Mouse (Mus musculus): Measurements from ENCODE around the gene Vmn1r55. TPM values are rescaled to one million over a fixed set of nuclear protein-coding genes. Genes with fewer than 3 reads are reported as not detected.

Gene Vmn1r55
- polyA plus RNA-seq, 1 experiment = not detected

GRCm38 (mm10) chr7:5098769-5099168, 50.7 kb downstream of the Vmn1r55 start:
- no peak for TF ChIP-seq CTCF (IDR thresholded peaks at IDR 0.05; ENCODE audit: control insufficient read depth, insufficient read depth, insufficient read length)
- TF ChIP-seq FOSL1 (IDR thresholded peaks at IDR 0.05; ENCODE audit: insufficient read depth, low read length, poor library complexity, severe bottlenecking) = no peak
- TF ChIP-seq USF1 (IDR thresholded peaks at IDR 0.05; ENCODE audit: low read depth) = no peak
- TF ChIP-seq MYOD1 (IDR thresholded peaks at IDR 0.05; ENCODE audit: control insufficient read depth, insufficient read length, low read depth) = no peak
- TF ChIP-seq MAX (IDR thresholded peaks at IDR 0.05) = no peak
- TF ChIP-seq CEBPB (IDR thresholded peaks at IDR 0.05; ENCODE audit: low read depth) = no peak
- TF ChIP-seq MYOG (IDR thresholded peaks at IDR 0.05; ENCODE audit: control insufficient read depth, extremely low read depth, insufficient read length) = no peak
- Histone ChIP-seq H3K36me3 (ENCODE audit: control insufficient read depth, insufficient read depth) (peaks cover 14% of the 10 kb centered on the region), H3ac (ENCODE audit: control insufficient read depth, insufficient read length, low read depth) (no peak overlapping the region), H3K79me2 (ENCODE audit: control insufficient read depth, insufficient read depth) (no peaks in the 10 kb centered on the region), H3K79me3 (ENCODE audit: low read depth) (no peaks in the 10 kb centered on the region), H3K27me3 (ENCODE audit: control insufficient read depth, insufficient read depth, insufficient read length) (no peaks in the 10 kb centered on the region), H3K4me3 (ENCODE audit: insufficient read depth, poor library complexity, severe bottlenecking) (no peak overlapping the region)

- TF ChIP-seq FOSL1 (IDR thresholded peaks at IDR 0.05; ENCODE audit: insufficient read depth, low read length, poor library complexity, severe bottlenecking) (no peak), MYOG (IDR thresholded peaks at IDR 0.05; ENCODE audit: control insufficient read depth, extremely low read depth, insufficient read length) (no peak), MYOD1 (IDR thresholded peaks at IDR 0.05; ENCODE audit: control insufficient read depth, insufficient read length, low read depth) (no peak), USF1 (IDR thresholded peaks at IDR 0.05; ENCODE audit: low read depth) (no peak), CEBPB (IDR thresholded peaks at IDR 0.05; ENCODE audit: low read depth) (no peak), CTCF (IDR thresholded peaks at IDR 0.05; ENCODE audit: control insufficient read depth, insufficient read depth, insufficient read length) (no peak), MAX (IDR thresholded peaks at IDR 0.05) (no peak)
- H3K79me3 ChIP-seq (ENCODE audit: low read depth) = peaks cover 25% of the 10 kb centered on the region
These were observed 56.5 kb downstream of the Vmn1r55 start for GRCm38 (mm10) chr7:5092831-5093510.

GRCm38 (mm10) chr7:5092381-5092780, 57.1 kb downstream of the Vmn1r55 start:
- TF ChIP-seq FOSL1 (IDR thresholded peaks at IDR 0.05; ENCODE audit: insufficient read depth, low read length, poor library complexity, severe bottlenecking) = no peak
- TF ChIP-seq MYOG (IDR thresholded peaks at IDR 0.05; ENCODE audit: control insufficient read depth, extremely low read depth, insufficient read length) = no peak
- TF ChIP-seq MAX (IDR thresholded peaks at IDR 0.05) = no peak
- no peak for TF ChIP-seq MYOD1 (IDR thresholded peaks at IDR 0.05; ENCODE audit: control insufficient read depth, insufficient read length, low read depth)
- TF ChIP-seq CEBPB (IDR thresholded peaks at IDR 0.05; ENCODE audit: low read depth) = no peak
- TF ChIP-seq CTCF (IDR thresholded peaks at IDR 0.05; ENCODE audit: control insufficient read depth, insufficient read depth, insufficient read length) = no peak
- no peak for TF ChIP-seq USF1 (IDR thresholded peaks at IDR 0.05; ENCODE audit: low read depth)

More at GRCm38 (mm10) chr7:5092831-5093510, 56.5 kb downstream of the Vmn1r55 start:
- H3K27me3 ChIP-seq (ENCODE audit: control insufficient read depth, insufficient read depth, insufficient read length) = no peaks in the 10 kb centered on the region
- peaks cover 36% of the 10 kb centered on the region for H3K36me3 ChIP-seq (ENCODE audit: control insufficient read depth, insufficient read depth)
- H3K79me2 ChIP-seq (ENCODE audit: control insufficient read depth, insufficient read depth) = peaks cover 45% of the 10 kb centered on the region
- H3K4me3 ChIP-seq (ENCODE audit: insufficient read depth, poor library complexity, severe bottlenecking) = no peak overlapping the region
- no peak overlapping the region for H3ac ChIP-seq (ENCODE audit: control insufficient read depth, insufficient read length, low read depth)

GRCm38 (mm10) chr7:5091008-5091728, 58.3 kb downstream of the Vmn1r55 start:
- Histone ChIP-seq H3K36me3 (ENCODE audit: control insufficient read depth, insufficient read depth) (peaks cover 35% of the 10 kb centered on the region), H3K79me3 (ENCODE audit: low read depth) (peaks cover 34% of the 10 kb centered on the region), H3K79me2 (ENCODE audit: control insufficient read depth, insufficient read depth) (peaks cover 63% of the 10 kb centered on the region), H3K27me3 (ENCODE audit: control insufficient read depth, insufficient read depth, insufficient read length) (no peaks in the 10 kb centered on the region), H3ac (ENCODE audit: control insufficient read depth, insufficient read length, low read depth) (no peak overlapping the region), H3K4me3 (ENCODE audit: insufficient read depth, poor library complexity, severe bottlenecking) (no peak overlapping the region)
- no peak for TF ChIP-seq MYOG (IDR thresholded peaks at IDR 0.05; ENCODE audit: control insufficient read depth, extremely low read depth, insufficient read length)
- TF ChIP-seq MYOD1 (IDR thresholded peaks at IDR 0.05; ENCODE audit: control insufficient read depth, insufficient read length, low read depth) = no peak
- TF ChIP-seq USF1 (IDR thresholded peaks at IDR 0.05; ENCODE audit: low read depth) = no peak
- TF ChIP-seq CTCF (IDR thresholded peaks at IDR 0.05; ENCODE audit: control insufficient read depth, insufficient read depth, insufficient read length) = no peak
- TF ChIP-seq FOSL1 (IDR thresholded peaks at IDR 0.05; ENCODE audit: insufficient read depth, low read length, poor library complexity, severe bottlenecking) = no peak
- no peak for TF ChIP-seq MAX (IDR thresholded peaks at IDR 0.05)
- TF ChIP-seq CEBPB (IDR thresholded peaks at IDR 0.05; ENCODE audit: low read depth) = no peak

More at GRCm38 (mm10) chr7:5092381-5092780, 57.1 kb downstream of the Vmn1r55 start:
- H3K79me3 ChIP-seq (ENCODE audit: low read depth) = peaks cover 30% of the 10 kb centered on the region
- no peaks in the 10 kb centered on the region for H3K27me3 ChIP-seq (ENCODE audit: control insufficient read depth, insufficient read depth, insufficient read length)
- peaks cover 50% of the 10 kb centered on the region for H3K79me2 ChIP-seq (ENCODE audit: control insufficient read depth, insufficient read depth)
- no peak overlapping the region for H3K4me3 ChIP-seq (ENCODE audit: insufficient read depth, poor library complexity, severe bottlenecking)
- peaks cover 35% of the 10 kb centered on the region for H3K36me3 ChIP-seq (ENCODE audit: control insufficient read depth, insufficient read depth)
- H3ac ChIP-seq (ENCODE audit: control insufficient read depth, insufficient read length, low read depth) = no peak overlapping the region

GRCm38 (mm10) chr7:5089853-5090252, 59.6 kb downstream of the Vmn1r55 start:
- no peaks in the 10 kb centered on the region for H3K27me3 ChIP-seq (ENCODE audit: control insufficient read depth, insufficient read depth, insufficient read length)
- peaks cover 41% of the 10 kb centered on the region for H3K36me3 ChIP-seq (ENCODE audit: control insufficient read depth, insufficient read depth)
- peaks cover 44% of the 10 kb centered on the region for H3K79me3 ChIP-seq (ENCODE audit: low read depth)
- no peak overlapping the region for H3ac ChIP-seq (ENCODE audit: control insufficient read depth, insufficient read length, low read depth)
- TF ChIP-seq CEBPB (IDR thresholded peaks at IDR 0.05; ENCODE audit: low read depth) (no peak), MYOD1 (IDR thresholded peaks at IDR 0.05; ENCODE audit: control insufficient read depth, insufficient read length, low read depth) (no peak), FOSL1 (IDR thresholded peaks at IDR 0.05; ENCODE audit: insufficient read depth, low read length, poor library complexity, severe bottlenecking) (no peak), CTCF (IDR thresholded peaks at IDR 0.05; ENCODE audit: control insufficient read depth, insufficient read depth, insufficient read length) (no peak), MAX (IDR thresholded peaks at IDR 0.05) (no peak), MYOG (IDR thresholded peaks at IDR 0.05; ENCODE audit: control insufficient read depth, extremely low read depth, insufficient read length) (no peak), USF1 (IDR thresholded peaks at IDR 0.05; ENCODE audit: low read depth) (no peak)
- no peak overlapping the region for H3K4me3 ChIP-seq (ENCODE audit: insufficient read depth, poor library complexity, severe bottlenecking)
- H3K79me2 ChIP-seq (ENCODE audit: control insufficient read depth, insufficient read depth) = peaks cover 76% of the 10 kb centered on the region
